Mouse (Mus musculus) heart, adult 2 months (tissue): ENCODE measurements around the gene Whamm. TPM values are rescaled to one million over a fixed set of nuclear protein-coding genes. Genes with fewer than 3 reads are reported as not detected.

ENCODE experiments used
- DNase-seq, 2 experiments: peaks; one replicate each; pipeline ENCODE4 v3.0.0; 2021
- H3K27ac ChIP-seq: fragments of 200-600 bp; 2 replicates; pipeline ENCODE4 v1.8.1; 2022
- H3K27me3 ChIP-seq: fragments of 200-500 bp; 2 replicates; pipeline ENCODE4 v1.6.1; 2012; ENCODE audit warnings: mild to moderate bottlenecking, low read length, inconsistent platforms, mixed read lengths; ENCODE audit not compliant: control insufficient read depth, insufficient read depth
- H3K36me3 ChIP-seq: fragments of 200-500 bp; 2 replicates; pipeline ENCODE4 v1.6.1; 2012; ENCODE audit warnings: low read length, inconsistent platforms; ENCODE audit not compliant: control insufficient read depth, insufficient read depth
- H3K4me1 ChIP-seq: fragments of 200-500 bp; 2 replicates; pipeline ENCODE4 v1.6.1; 2011; ENCODE audit warnings: low read length; ENCODE audit not compliant: control insufficient read depth, insufficient read depth
- H3K4me3 ChIP-seq: fragments of 200-600 bp; 2 replicates; pipeline ENCODE4 v1.8.1; 2022
- H3K79me2 ChIP-seq: fragments of 200-500 bp; replicated peaks from 2 replicates; pipeline ENCODE4 v1.6.1; 2012; ENCODE audit warnings: mild to moderate bottlenecking, inconsistent platforms, low read length, moderate library complexity, mixed read lengths; ENCODE audit not compliant: control insufficient read depth, insufficient read depth
- H3K9ac ChIP-seq: fragments of 200-500 bp; 2 replicates; pipeline ENCODE4 v1.6.1; 2012; ENCODE audit warnings: low read depth, mild to moderate bottlenecking, control low read depth, inconsistent platforms, low read length, mixed read lengths
- CTCF ChIP-seq: fragments of 200-600 bp; IDR thresholded peaks from 2 replicates; pipeline ENCODE4 v1.8.1; 2022; ENCODE audit warnings: antibody characterized with exemption, mild to moderate bottlenecking, moderate library complexity
- EP300 ChIP-seq: fragments of 200-500 bp; IDR thresholded peaks from 2 replicates; pipeline ENCODE4 v1.6.1; 2011; ENCODE audit warnings: low read depth, low read length, control low read depth; ENCODE audit not compliant: insufficient read depth
- POLR2A ChIP-seq: fragments of 200-500 bp; IDR thresholded peaks from 2 replicates; pipeline ENCODE4 v1.6.1; 2011; ENCODE audit warnings: mild to moderate bottlenecking, low read depth, low read length, control low read depth; ENCODE audit not compliant: insufficient read depth
- WGBS: fragments of 180-500 bp; shearing (Covaris S2); methylation state at CpG from one replicate; pipeline ENCODE4 v1.1.7; 2018; 5-methylcytosine and 5-hydroxymethylcytosine counted together
- intact Hi-C: fragments of 180-260 bp; cut with DNase I; formaldehyde crosslinking; loops from one replicate; pipeline ENCODE4 v1.15.1; 2025
- polyA plus RNA-seq: library from polyadenylated mRNA; depleted of rRNA; stranded (reverse); fragments of >200 nt; gene quantifications from 2 replicates; pipeline ENCODE4 v1.2.3, GENCODE M21; 2012
- total RNA-seq, 2 experiments: library from RNA; stranded (reverse); gene quantifications; 2 replicates each; pipeline ENCODE4 v1.2.3; 2021

Gene Whamm
- total and polyA plus RNA-seq, 3 experiments: 7.2 to 9.2 (median 7.8) TPM

GRCm38 (mm10) chr7:81592686-81593085, 21.6 kb downstream of the Whamm start:
- H3K36me3 ChIP-seq: no peaks in the 10 kb centered on the region; the same call in 1 of the 2 replicates
- H3K4me1 ChIP-seq: no peaks in the 10 kb centered on the region; the same call in 1 of the 2 replicates
- no peak for TF ChIP-seq EP300
- TF ChIP-seq POLR2A: no peak
- TF ChIP-seq CTCF: no peak
- intact Hi-C loops: no loop called here
- no peaks in the 10 kb centered on the region for H3K27me3 ChIP-seq
- WGBS: 86% methylated on average over 9 of the region's 9 CpGs
- no peaks in the 10 kb centered on the region for H3K79me2 ChIP-seq
- no peak overlapping the region for H3K4me3 ChIP-seq
- H3K9ac ChIP-seq: no peak overlapping the region
- no peak overlapping the region for H3K27ac ChIP-seq
- no peak for DNase-seq

DNA sequence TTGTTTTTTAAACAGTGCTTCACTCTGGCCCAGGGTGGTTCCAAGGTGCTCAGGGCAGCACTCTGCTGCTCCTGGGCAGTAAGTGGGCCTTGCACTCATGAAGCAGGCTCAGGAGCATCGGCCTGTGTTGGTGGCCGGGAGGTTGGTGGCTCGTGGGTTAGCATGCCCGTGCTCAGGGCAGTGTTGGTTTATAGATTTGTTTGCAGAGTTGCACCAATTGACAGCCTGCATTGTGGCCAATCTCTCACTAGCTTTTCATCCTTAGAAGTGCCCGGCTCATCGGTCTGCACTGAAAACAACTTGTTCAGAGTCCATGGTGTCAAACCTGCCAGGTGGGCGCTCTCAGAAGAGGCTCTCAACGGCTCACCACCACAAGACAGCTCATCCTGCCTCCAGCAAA, 22.3 kb downstream of the Whamm start:
- no peaks in the 10 kb centered on the region; the same call in 1 of the 2 replicates for H3K4me1 ChIP-seq
- H3K36me3 ChIP-seq: no peaks in the 10 kb centered on the region; the same call in 1 of the 2 replicates
- 92% methylated on average over 8 of the region's 8 CpGs for WGBS
- no peak overlapping the region for H3K4me3 ChIP-seq
- H3K27ac ChIP-seq: no peak overlapping the region
- intact Hi-C loops: no loop called here
- DNase-seq: peak in 1 of 2 experiments; percentile 10
- no peaks in the 10 kb centered on the region for H3K79me2 ChIP-seq
- TF ChIP-seq CTCF: no peak
- no peak for TF ChIP-seq EP300
- TF ChIP-seq POLR2A: no peak
- no peak overlapping the region for H3K9ac ChIP-seq
- H3K27me3 ChIP-seq: no peaks in the 10 kb centered on the region

DNA sequence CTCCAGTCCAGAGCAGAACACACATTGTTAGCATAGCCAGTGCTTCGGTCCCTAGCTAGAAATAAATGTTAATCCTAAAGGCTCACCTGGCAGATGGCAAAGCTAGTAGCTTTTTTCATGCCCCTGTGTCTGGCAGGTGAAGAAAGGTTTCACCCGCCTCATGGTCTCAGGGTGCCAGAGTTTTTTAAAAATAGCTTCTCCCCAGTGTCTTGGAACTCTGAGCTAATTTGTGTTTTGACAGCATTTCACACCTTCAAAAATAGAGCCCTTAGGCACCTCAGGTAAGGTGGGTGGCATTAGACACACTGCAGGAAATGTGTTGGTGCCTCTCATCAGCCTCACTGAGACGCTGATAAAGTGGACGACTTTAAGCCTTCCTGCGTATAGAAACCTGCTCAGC, 24.0 kb downstream of the Whamm start:
- 52% methylated on average over 5 of the region's 5 CpGs for WGBS
- TF ChIP-seq CTCF: no peak
- no peak for TF ChIP-seq EP300
- no peak for TF ChIP-seq POLR2A
- H3K79me2 ChIP-seq: no peaks in the 10 kb centered on the region
- H3K27ac ChIP-seq: no peak overlapping the region
- H3K36me3 ChIP-seq: no peaks in the 10 kb centered on the region; the same call in 1 of the 2 replicates
- intact Hi-C loops: loop anchor here (5.0 kb wide), 1 partner anchor 48 kb away; no protein-coding TSS in a partner anchor
- H3K4me3 ChIP-seq: no peak overlapping the region
- DNase-seq: peak in 1 of 2 experiments; percentile 8
- no peaks in the 10 kb centered on the region; the same call in 1 of the 2 replicates for H3K4me1 ChIP-seq
- no peak overlapping the region for H3K9ac ChIP-seq
- H3K27me3 ChIP-seq: no peaks in the 10 kb centered on the region

- Histone ChIP-seq H3K4me1 (no peaks in the 10 kb centered on the region; the same call in 1 of the 2 replicates), H3K27ac (no peak overlapping the region), H3K4me3 (no peak overlapping the region), H3K9ac (no peak overlapping the region), H3K79me2 (no peaks in the 10 kb centered on the region), H3K27me3 (no peaks in the 10 kb centered on the region), H3K36me3 (no peaks in the 10 kb centered on the region; the same call in 1 of the 2 replicates)
- DNase-seq: peak in 1 of 2 experiments; percentile 12
- 87% methylated on average over 6 of the region's 6 CpGs for WGBS
- intact Hi-C loops: loop anchor here (5.0 kb wide), 1 partner anchor 49 kb away; no protein-coding TSS in a partner anchor
- no peak for TF ChIP-seq CTCF
- TF ChIP-seq POLR2A: no peak
- TF ChIP-seq EP300: no peak
Observed at GRCm38 (mm10) chr7:81596086-81596485, 25.0 kb downstream of the Whamm start.

GRCm38 (mm10) chr7:81597660-81598059, 26.6 kb downstream of the Whamm start:
- no peaks in the 10 kb centered on the region for H3K36me3 ChIP-seq
- no peaks in the 10 kb centered on the region for H3K79me2 ChIP-seq
- H3K4me3 ChIP-seq: no peak overlapping the region
- no peak for TF ChIP-seq POLR2A
- no peak for TF ChIP-seq CTCF
- TF ChIP-seq EP300: no peak
- H3K4me1 ChIP-seq: no peaks in the 10 kb centered on the region; the same call in 1 of the 2 replicates
- intact Hi-C loops: loop anchor here (5.0 kb wide), 1 partner anchor 50 kb away; no protein-coding TSS in a partner anchor
- 100% methylated on average over 1 of the region's 1 CpGs for WGBS
- H3K27ac ChIP-seq: no peak overlapping the region
- H3K27me3 ChIP-seq: no peaks in the 10 kb centered on the region
- no peak overlapping the region for H3K9ac ChIP-seq
- peak in 1 of 2 experiments; percentile 16 for DNase-seq
